Mouse (Mus musculus) thymus, adult 2 months (tissue): ENCODE results near the gene Hist1h3c.

ENCODE experiments used
- CTCF ChIP-seq: fragments of 200-500 bp; IDR thresholded peaks from 2 replicates; pipeline ENCODE4 v1.5.1; 2012; ENCODE audit warnings: mild to moderate bottlenecking, control low read depth, low read length, moderate library complexity, borderline replicate concordance; ENCODE audit not compliant: control insufficient read depth, poor library complexity, insufficient read depth; ENCODE audit errors: extremely low read depth
- POLR2A ChIP-seq: fragments of 200-500 bp; IDR thresholded peaks from 2 replicates; pipeline ENCODE4 v1.6.1; 2012; ENCODE audit warnings: mild to moderate bottlenecking, low read length, control low read depth, moderate library complexity; ENCODE audit not compliant: control insufficient read depth, poor library complexity, insufficient read depth; ENCODE audit errors: extremely low read depth

GRCm38 (mm10) chr13:23778339-23778738 lies 32.9 kb upstream of the Hist1h3c start:
- TF ChIP-seq POLR2A = no peak
- TF ChIP-seq CTCF = no peak
